Mouse (Mus musculus): ENCODE measurements around the gene Ccl22. TPM values are rescaled to one million over a fixed set of nuclear protein-coding genes. Genes with fewer than 3 reads are reported as not detected.
A peak's percentile ranks its signal among the peaks of the same experiment; 100 is the strongest.

Gene Ccl22
- polyA plus RNA-seq, 1 experiment from 2014 or later: not detected

- H3K9ac ChIP-seq: no peak overlapping the region
Measured at GRCm38 (mm10) chr8:94781838-94782235, 36.4 kb downstream of the Ccl22 start.

GRCm38 (mm10) chr8:94783890-94784289, 38.5 kb downstream of the Ccl22 start:
- H3K9ac ChIP-seq: no peak overlapping the region
- no peaks in the 10 kb centered on the region for H3K9me3 ChIP-seq
- no peaks in the 10 kb centered on the region for H3K27me3 ChIP-seq (replicated peaks)
- no peak for ATAC-seq (ENCODE audit: low FRiP score, low read depth)
- no peaks in the 10 kb centered on the region for H3K36me3 ChIP-seq
- H3K4me1 ChIP-seq: peaks cover 12% of the 10 kb centered on the region
- no peak overlapping the region for H3K27ac ChIP-seq
- 87% methylated on average over 4 of the region's 4 CpGs for WGBS
- H3K4me3 ChIP-seq: no peak overlapping the region
- H3K4me2 ChIP-seq (replicated peaks): no peak overlapping the region

More at GRCm38 (mm10) chr8:94781838-94782235, 36.4 kb downstream of the Ccl22 start:
- WGBS: 8% methylated on average over 11 of the region's 11 CpGs
- no peak overlapping the region for H3K27ac ChIP-seq
- no peaks in the 10 kb centered on the region for H3K27me3 ChIP-seq (replicated peaks)
- H3K4me2 ChIP-seq (replicated peaks): peak overlapping the region; percentile 36; the same call in 1 of the 2 replicates
- peaks cover 22% of the 10 kb centered on the region for H3K4me1 ChIP-seq
- H3K4me3 ChIP-seq: no peak overlapping the region
- no peaks in the 10 kb centered on the region for H3K9me3 ChIP-seq
- no peaks in the 10 kb centered on the region for H3K36me3 ChIP-seq
- ATAC-seq (ENCODE audit: low FRiP score, low read depth): no peak

DNA sequence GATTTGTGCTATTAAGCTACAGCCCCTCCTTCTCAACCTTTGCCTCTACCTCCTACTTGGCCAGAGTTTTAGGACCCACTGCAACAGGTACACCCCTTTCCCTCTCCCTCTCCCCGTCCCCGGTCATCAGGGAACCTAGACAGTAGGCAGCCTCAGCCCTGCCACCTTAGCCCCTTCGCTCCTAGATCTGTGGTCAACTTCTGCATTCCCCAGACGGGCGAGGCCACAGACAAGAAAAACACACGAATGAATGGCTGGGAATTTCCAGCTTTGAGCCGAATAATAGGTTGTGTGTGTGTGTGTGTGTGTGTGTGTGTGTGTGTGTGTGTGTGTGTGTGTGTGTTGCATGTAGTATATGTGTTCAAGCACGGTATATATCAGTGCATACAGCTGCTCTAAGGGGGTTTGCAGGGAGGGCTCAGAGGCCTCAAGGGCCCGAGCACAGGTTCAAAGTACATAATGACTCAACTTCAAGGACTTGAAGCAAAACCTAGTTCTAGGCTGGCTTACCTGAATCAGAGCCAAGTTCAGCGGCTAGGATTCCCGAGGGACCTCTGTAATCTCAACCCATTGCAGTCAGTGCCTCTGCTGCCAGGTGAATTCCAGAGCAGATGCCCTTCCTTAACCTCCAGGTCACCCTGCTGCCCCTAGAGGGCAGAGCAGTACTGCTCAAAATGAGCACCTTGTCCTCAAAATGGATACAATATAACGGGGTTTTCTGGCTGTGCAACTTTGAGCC, 40.0 kb downstream of the Ccl22 start:
- H3K4me2 ChIP-seq (replicated peaks): no peak overlapping the region
- H3K9ac ChIP-seq: no peak overlapping the region
- no peak overlapping the region for H3K4me3 ChIP-seq
- 67% methylated on average over 12 of the region's 12 CpGs for WGBS
- no peak for ATAC-seq (ENCODE audit: low FRiP score, low read depth)
- H3K4me1 ChIP-seq: peaks cover 8% of the 10 kb centered on the region
- H3K36me3 ChIP-seq: no peaks in the 10 kb centered on the region
- no peaks in the 10 kb centered on the region for H3K27me3 ChIP-seq (replicated peaks)
- no peak overlapping the region for H3K27ac ChIP-seq
- H3K9me3 ChIP-seq: no peaks in the 10 kb centered on the region

- Histone ChIP-seq H3K36me3 (no peaks in the 10 kb centered on the region), H3K9ac (no peak overlapping the region), H3K4me1 (peaks cover 8% of the 10 kb centered on the region), H3K9me3 (no peaks in the 10 kb centered on the region), H3K27ac (no peak overlapping the region), H3K27me3 (replicated peaks) (no peaks in the 10 kb centered on the region), H3K4me2 (replicated peaks) (no peak overlapping the region), H3K4me3 (no peak overlapping the region)
- 76% methylated on average over 6 of the region's 6 CpGs for WGBS
- no peak for ATAC-seq (ENCODE audit: low FRiP score, low read depth)
Measured at GRCm38 (mm10) chr8:94785995-94786595, 40.7 kb downstream of the Ccl22 start.

DNA sequence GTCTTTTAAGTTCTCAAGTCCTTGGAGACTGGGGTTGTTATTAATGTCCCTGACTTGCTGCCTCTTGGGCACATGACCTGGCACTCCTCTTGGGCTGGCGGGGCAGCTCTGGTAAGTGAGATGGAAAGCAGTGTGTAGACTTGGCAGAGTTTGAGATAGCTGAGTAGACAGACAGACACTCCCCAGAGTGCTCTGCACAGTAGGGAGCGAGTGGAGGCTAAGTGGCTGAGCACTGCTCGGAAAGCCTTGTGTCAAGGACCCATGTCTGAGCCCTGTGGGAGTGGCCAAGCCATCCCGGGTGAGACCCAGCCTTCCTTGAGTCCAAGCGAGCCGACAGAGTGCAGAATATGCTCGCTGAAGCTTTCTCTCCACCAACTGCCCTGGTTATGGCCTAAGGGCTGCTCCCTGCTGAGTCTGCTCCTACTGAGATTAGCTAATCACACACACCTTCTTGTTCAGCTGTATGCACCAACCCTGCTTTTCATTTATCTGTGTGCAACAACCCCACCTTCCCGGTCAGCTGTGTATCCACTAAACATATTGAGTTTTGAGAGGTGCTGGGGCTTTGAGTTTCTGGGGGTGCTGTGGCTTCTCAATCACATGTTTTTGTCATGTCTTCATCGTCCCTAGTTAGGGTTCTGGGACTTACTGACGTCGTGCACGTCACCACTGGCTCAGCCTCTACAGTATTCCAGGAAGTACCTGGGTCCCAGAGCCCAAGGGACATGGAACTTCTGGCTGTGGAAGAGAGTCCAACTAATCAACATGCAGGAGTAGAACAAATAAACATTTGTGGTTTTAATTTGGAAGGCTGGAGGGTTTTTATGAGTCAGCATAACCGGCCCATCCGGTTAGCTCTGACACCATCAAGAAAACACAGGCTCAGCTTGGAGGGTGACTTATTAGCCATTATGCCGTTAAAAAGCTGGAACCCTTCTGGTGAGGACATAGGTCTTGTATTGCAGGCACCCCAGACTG, 42.4 kb downstream of the Ccl22 start:
- Histone ChIP-seq H3K27me3 (replicated peaks) (no peaks in the 10 kb centered on the region), H3K4me3 (no peak overlapping the region), H3K27ac (no peak overlapping the region), H3K4me1 (no peaks in the 10 kb centered on the region), H3K36me3 (no peaks in the 10 kb centered on the region), H3K4me2 (replicated peaks) (no peak overlapping the region), H3K9me3 (no peaks in the 10 kb centered on the region), H3K9ac (no peak overlapping the region)
- 70% methylated on average over 15 of the region's 15 CpGs for WGBS
- no peak for ATAC-seq (ENCODE audit: low FRiP score, low read depth)

DNA sequence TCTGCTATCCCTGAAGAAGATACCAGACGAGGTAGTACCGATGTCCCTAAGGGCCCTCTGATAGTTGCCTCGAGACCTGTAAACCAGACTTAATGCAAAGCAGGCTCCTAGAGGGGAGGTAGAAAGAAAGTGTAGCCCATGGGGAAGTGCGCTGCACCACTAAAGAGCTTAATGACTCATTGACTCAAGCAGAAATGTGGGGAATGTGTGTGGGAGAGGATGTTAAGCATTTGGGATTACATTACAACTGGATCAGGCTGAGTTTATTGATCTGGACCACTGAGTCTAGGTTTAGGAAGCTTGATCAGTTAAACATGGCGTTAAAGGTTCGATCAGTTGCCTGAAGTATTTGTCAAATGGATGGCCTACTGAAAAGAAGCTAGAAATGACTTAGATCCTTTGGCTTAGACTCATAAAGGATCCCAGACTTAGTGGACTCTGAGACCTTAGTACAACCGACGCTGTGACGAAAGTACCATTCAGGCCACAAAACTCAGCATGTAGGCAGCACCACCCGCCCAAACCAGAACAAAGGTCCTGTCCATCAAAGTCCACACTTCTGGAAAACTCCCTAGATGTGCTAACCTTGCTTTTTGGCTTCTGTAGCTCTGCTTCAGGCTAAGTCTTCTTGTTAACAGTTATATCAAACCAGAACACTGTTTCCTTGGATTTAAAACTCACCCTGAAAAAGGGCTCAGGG, 44.0 kb downstream of the Ccl22 start:
- H3K36me3 ChIP-seq: no peaks in the 10 kb centered on the region

DNA sequence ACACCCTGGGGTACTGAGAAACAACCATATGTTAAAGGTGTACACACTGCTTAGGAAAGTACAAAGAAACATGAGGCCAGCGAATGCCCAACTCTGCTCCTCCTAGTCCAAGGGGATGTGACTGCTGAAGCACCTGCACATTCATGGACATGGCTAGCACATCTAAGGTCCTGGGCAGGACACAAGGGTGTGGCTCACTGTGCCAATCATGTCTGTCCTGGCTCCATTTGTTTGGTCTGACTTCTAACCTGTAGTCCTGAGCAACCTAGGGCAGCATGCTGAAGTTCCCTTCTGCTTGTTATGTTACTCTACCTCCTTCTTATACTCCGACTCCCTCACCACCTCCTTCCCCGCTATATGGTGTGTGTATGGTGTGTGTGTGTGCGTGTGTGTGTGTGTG, 49.0 kb downstream of the Ccl22 start:
- WGBS: 94% methylated on average over 4 of the region's 4 CpGs
- Histone ChIP-seq H3K4me3 (no peak overlapping the region), H3K4me2 (replicated peaks) (no peak overlapping the region), H3K4me1 (no peaks in the 10 kb centered on the region), H3K9ac (no peak overlapping the region), H3K36me3 (no peaks in the 10 kb centered on the region), H3K9me3 (no peaks in the 10 kb centered on the region), H3K27ac (no peak overlapping the region), H3K27me3 (replicated peaks) (no peaks in the 10 kb centered on the region)
- no peak for ATAC-seq (ENCODE audit: low FRiP score, low read depth)

More for the DNA sequence above, 44.0 kb downstream of the Ccl22 start:
- Histone ChIP-seq H3K9me3 (no peaks in the 10 kb centered on the region), H3K27me3 (replicated peaks) (no peaks in the 10 kb centered on the region), H3K4me3 (no peak overlapping the region), H3K9ac (no peak overlapping the region), H3K4me2 (replicated peaks) (no peak overlapping the region), H3K4me1 (no peaks in the 10 kb centered on the region), H3K27ac (no peak overlapping the region)
- ATAC-seq (ENCODE audit: low FRiP score, low read depth): no peak
- 70% methylated on average over 10 of the region's 10 CpGs for WGBS

- Histone ChIP-seq H3K4me2 (replicated peaks) (no peak overlapping the region), H3K27ac (no peak overlapping the region), H3K9ac (no peak overlapping the region), H3K4me1 (no peaks in the 10 kb centered on the region), H3K36me3 (no peaks in the 10 kb centered on the region), H3K27me3 (replicated peaks) (no peaks in the 10 kb centered on the region), H3K9me3 (no peaks in the 10 kb centered on the region), H3K4me3 (no peak overlapping the region)
- 92% methylated on average over 2 of the region's 2 CpGs for WGBS
- no peak for ATAC-seq (ENCODE audit: low FRiP score, low read depth)
Measured at GRCm38 (mm10) chr8:94794782-94795181, 49.4 kb downstream of the Ccl22 start.

GRCm38 (mm10) chr8:94800278-94800968, 55.0 kb downstream of the Ccl22 start:
- no peaks in the 10 kb centered on the region for H3K36me3 ChIP-seq
- no peak overlapping the region for H3K9ac ChIP-seq
- H3K9me3 ChIP-seq: no peaks in the 10 kb centered on the region
- H3K4me3 ChIP-seq: no peak overlapping the region
- no peaks in the 10 kb centered on the region for H3K27me3 ChIP-seq (replicated peaks)
- no peaks in the 10 kb centered on the region; the same call in 1 of the 2 replicates for H3K4me1 ChIP-seq
- WGBS: 64% methylated on average over 7 of the region's 7 CpGs
- no peak for ATAC-seq (ENCODE audit: low FRiP score, low read depth)
- H3K27ac ChIP-seq: no peak overlapping the region
- H3K4me2 ChIP-seq (replicated peaks): no peak overlapping the region

Measured in neural tube, embryonic 12.5 days (tissue).